Mouse (Mus musculus) myocyte (in vitro differentiated cells): ENCODE data around the gene Lim2. TPM values are rescaled to one million over a fixed set of nuclear protein-coding genes. Genes with fewer than 3 reads are reported as not detected.

Experiments used
- H3K27me3 ChIP-seq: one replicate; pipeline ENCODE4 v1.6.1; 2011; ENCODE audit not compliant: control insufficient read depth, insufficient read depth, insufficient read length
- H3K36me3 ChIP-seq: one replicate; pipeline ENCODE4 v1.6.1; 2011; ENCODE audit not compliant: control insufficient read depth, insufficient read depth
- H3K4me2 ChIP-seq: one replicate; pipeline ENCODE4 v1.6.1; 2011; ENCODE audit warnings: low read depth, control low read depth
- H3K4me3 ChIP-seq: one replicate; pipeline ENCODE4 v1.5.1; 2011; ENCODE audit warnings: mild to moderate bottlenecking, control low read depth, moderate library complexity
- H3K79me2 ChIP-seq: one replicate; pipeline ENCODE4 v1.6.1; 2011; ENCODE audit not compliant: control insufficient read depth, insufficient read depth
- H3ac ChIP-seq: one replicate; pipeline ENCODE4 v1.6.1; 2011; ENCODE audit not compliant: control insufficient read depth, insufficient read length
- MYOD1 ChIP-seq, 3 experiments: IDR thresholded peaks; one replicate each; pipeline ENCODE4 v1.6.1; 2011; ENCODE audit warnings: control low read depth in 2 of 3, low read depth in 2 of 3, mild to moderate bottlenecking in 2 of 3, moderate library complexity in 1 of 3; ENCODE audit not compliant: insufficient read length in 2 of 3, control insufficient read depth in 1 of 3
- REST ChIP-seq: IDR thresholded peaks from one replicate; pipeline ENCODE4 v1.6.1; 2011; ENCODE audit warnings: mild to moderate bottlenecking, control low read depth, moderate library complexity; ENCODE audit not compliant: insufficient read depth, insufficient read length
- polyA plus RNA-seq: library from polyadenylated mRNA; unstranded; fragments of >200 nt; fragmentation: generic; extraction: Trizol; gene quantifications from one replicate; pipeline ENCODE4 v1.2.1, GENCODE M21; 2012; ENCODE audit warnings: missing spikeins

Lim2 gene
- polyA plus RNA-seq, 1 experiment = not detected

DNA sequence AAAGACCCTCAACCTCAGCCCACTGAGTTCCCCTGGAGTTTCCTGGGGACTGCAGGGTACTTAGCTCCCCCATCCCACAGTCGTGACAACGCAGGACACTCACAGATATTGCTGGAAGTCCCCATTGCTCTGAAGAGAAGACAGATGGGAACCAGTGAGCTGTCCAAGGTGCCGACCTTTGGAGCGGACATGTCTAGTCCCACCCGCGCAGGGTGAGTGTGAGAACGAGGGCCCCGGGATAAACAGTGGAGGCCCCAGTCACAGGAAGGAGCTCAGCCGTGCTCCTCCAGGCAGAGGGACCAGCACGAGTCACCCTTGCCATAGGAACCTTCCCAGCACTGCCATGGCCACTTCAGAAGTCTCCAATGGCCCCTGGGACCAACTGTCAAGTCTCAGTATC is 55.8 kb downstream of the Lim2 start:
- no peaks in the 10 kb centered on the region for H3K79me2 ChIP-seq
- H3K36me3 ChIP-seq = no peaks in the 10 kb centered on the region
- no peak overlapping the region for H3ac ChIP-seq
- no peaks in the 10 kb centered on the region for H3K27me3 ChIP-seq
- H3K4me3 ChIP-seq = no peak overlapping the region
- TF ChIP-seq MYOD1 (IDR thresholded peaks at IDR 0.05; ENCODE audit: control insufficient read depth in 1 of 3, insufficient read length in 2 of 3, low read depth in 2 of 3) = no peak
- peak; percentile 83 for TF ChIP-seq REST
- no peak overlapping the region for H3K4me2 ChIP-seq

Other genes with a start within 250 kb of the Lim2 start
- gene Zfp715, start 114.4 kb upstream of the Lim2 start, polyA plus RNA-seq = 2.7 TPM
- gene Siglecf, start 76.3 kb upstream of the Lim2 start, polyA plus RNA-seq = not detected
- gene Siglecg, start 19.5 kb upstream of the Lim2 start, polyA plus RNA-seq = 1.0 TPM
- gene Nkg7, start 9.4 kb downstream of the Lim2 start, polyA plus RNA-seq = not detected
- gene Cldnd2, start 13.1 kb downstream of the Lim2 start, polyA plus RNA-seq = not detected
- 244 TPM for gene Etfb, start 16.4 kb downstream of the Lim2 start, polyA plus RNA-seq
- gene Gm45233, start 16.5 kb downstream of the Lim2 start, polyA plus RNA-seq = 0.12 TPM
- gene Vsig10l, start 35.5 kb downstream of the Lim2 start, polyA plus RNA-seq = 0.73 TPM
- 4.9 TPM for gene Iglon5, start 62.4 kb downstream of the Lim2 start, polyA plus RNA-seq
- gene 4931406B18Rik, start 78.3 kb downstream of the Lim2 start, polyA plus RNA-seq = not detected
- 0.02 TPM for gene Cd33, start 116.8 kb downstream of the Lim2 start, polyA plus RNA-seq
- gene Zfp658, start 134.6 kb downstream of the Lim2 start, polyA plus RNA-seq = 0.72 TPM
- 2.8 TPM for gene Zfp719, start 151.9 kb downstream of the Lim2 start, polyA plus RNA-seq
- gene Zfp819, start 179.5 kb downstream of the Lim2 start, polyA plus RNA-seq = not detected
- not detected for gene Ceacam18, start 207.0 kb downstream of the Lim2 start, polyA plus RNA-seq
- gene Siglece, start 232.5 kb downstream of the Lim2 start, polyA plus RNA-seq = not detected
- gene Ctu1, start 244.3 kb downstream of the Lim2 start, polyA plus RNA-seq = 9.9 TPM